ENCODE assay signal across 17 mouse cellular contexts in genomic region chr4:149290157-149290750, GRCm38 (mm10). TPM values are rescaled to one million over a fixed set of nuclear protein-coding genes. Genes with fewer than 3 reads are reported as not detected.
DNase-seq lines count a peak whose midpoint lies in the region; ATAC-seq lines count a peak whose summit lies in the region.
"Had no signal": no experiment of that assay in that cellular context is flagged by ENCODE, and none has a peak within 500 bp of the region (broad histone marks: within the 10 kb centered on the region; RNA-seq: fewer than 3 reads in every experiment).

No protein-coding gene starts in this region.

- H3K4me1 ChIP-seq in heart, embryonic 10.5 days, result peaks cover 31% of the 10 kb centered on the region
- peaks cover 4% of the 10 kb centered on the region for H3K4me1 ChIP-seq in megakaryocyte, embryonic 14.5 days

- no peak for ATAC-seq in megakaryocyte, adult 5-6 weeks (ENCODE audit: poor library complexity, severe bottlenecking)
- ATAC-seq: forebrain, embryonic 13.5 days; forebrain, postnatal 0 days; inflammation-experienced regulatory T-cells, adult 6 months; intestine, postnatal 0 days had no signal

- no peaks in the 10 kb centered on the region for H3K27me3 ChIP-seq in heart, embryonic 10.5 days (ENCODE audit: insufficient read depth, poor library complexity, severe bottlenecking)
- peaks cover 9% of the 10 kb centered on the region for H3K27me3 ChIP-seq in megakaryocyte, embryonic 14.5 days (replicated peaks)
- H3K27me3 ChIP-seq: forebrain, embryonic 13.5 days; hindbrain, embryonic 15.5 days had no signal

- no peak overlapping the region for H3K4me3 ChIP-seq in heart, embryonic 10.5 days
- H3K4me3 ChIP-seq in megakaryocyte, embryonic 14.5 days (replicated peaks), result peak overlapping the region; percentile 44
- H3K4me3 ChIP-seq: embryonic facial prominence, embryonic 10.5 days; forebrain, embryonic 13.5 days; hindbrain, embryonic 15.5 days had no signal

- no peak overlapping the region for H3K27ac ChIP-seq in heart, embryonic 10.5 days
- H3K27ac ChIP-seq: embryonic facial prominence, embryonic 10.5 days; forebrain, embryonic 13.5 days; hindbrain, embryonic 15.5 days had no signal

- DNase-seq in adrenal gland, postnatal 14 days, result peak; percentile 20
- DNase-seq in adrenal gland, postnatal 10 days, result no peak
- peak; percentile 93 for DNase-seq in heart, adult 11 months
- no peak for DNase-seq in heart, embryonic 10.5 days (ENCODE audit: low spot score)
- no peak for DNase-seq in right cerebral cortex, postnatal 14 days
- DNase-seq: cerebellum, adult 18-20 months; forebrain, postnatal 0 days; gastrocnemius, postnatal 36 days; kidney, adult 8-10 months had no signal

- peaks cover 34% of the 10 kb centered on the region for H3K36me3 ChIP-seq in heart, embryonic 10.5 days
- H3K36me3 ChIP-seq in megakaryocyte, embryonic 14.5 days (replicated peaks; ENCODE audit: low read length), result peaks cover 2% of the 10 kb centered on the region

- 80% methylated on average over 7 of the region's 7 CpGs for WGBS in heart, embryonic 10.5 days

- H3K9me3 ChIP-seq in heart, embryonic 10.5 days, result no peaks in the 10 kb centered on the region
- no peaks in the 10 kb centered on the region for H3K9me3 ChIP-seq in megakaryocyte, embryonic 14.5 days
- H3K9me3 ChIP-seq: embryonic facial prominence, embryonic 10.5 days; forebrain, embryonic 13.5 days; G1E; hindbrain, embryonic 15.5 days had no signal

RNA-seq across cellular contexts. Expression of gene Kif1b, which starts 17.2 kb away (rescaled TPM):
- 132 TPM in 2 replicates for total RNA-seq in adrenal gland, postnatal 14 days (2021)
- 100 to 1,000 TPM; 105 to 154 TPM for total RNA-seq in adrenal gland, postnatal 10 days (2021)
- polyA plus RNA-seq in heart, embryonic 10.5 days (2016; fragmentation: Nextera tagmentation; extraction: Ambion mirVana), result 44.8 and 56.6 TPM in 2 replicates
- polyA plus RNA-seq in megakaryocyte, embryonic 14.5 days (2012; ENCODE audit: insufficient read depth, low replicate concordance), result 0.87 TPM in 1 of 2 replicates, not detected in the other
- 25.6 and 26.3 TPM in 2 replicates for total RNA-seq in megakaryocyte, adult 5-6 weeks (2015)
- 30.2 and 37.3 TPM in 2 replicates for total RNA-seq in megakaryocyte, adult 5-6 weeks (2017)

Comparison
In these comparisons a context has a peak if more than half of its experiments do, and no peak if none do; other contexts are left out.
1. DNase-seq: peak in adrenal gland, postnatal 14 days (single experiment) and heart, adult 11 months (single experiment); none in adrenal gland, postnatal 10 days (single experiment), heart, embryonic 10.5 days (single experiment) and right cerebral cortex, postnatal 14 days (single experiment).